Mouse (Mus musculus) adrenal gland, adult (tissue): ENCODE measurements around the gene Afm.

ENCODE experiments used
- DNase-seq, 2 experiments: peaks; one replicate each; pipeline ENCODE4 v3.0.0; 2022 to 2023; ENCODE audit warnings: low spot score in 1 of 2; ENCODE audit not compliant: inconsistent age in 2 of 2

Afm gene

DNA sequence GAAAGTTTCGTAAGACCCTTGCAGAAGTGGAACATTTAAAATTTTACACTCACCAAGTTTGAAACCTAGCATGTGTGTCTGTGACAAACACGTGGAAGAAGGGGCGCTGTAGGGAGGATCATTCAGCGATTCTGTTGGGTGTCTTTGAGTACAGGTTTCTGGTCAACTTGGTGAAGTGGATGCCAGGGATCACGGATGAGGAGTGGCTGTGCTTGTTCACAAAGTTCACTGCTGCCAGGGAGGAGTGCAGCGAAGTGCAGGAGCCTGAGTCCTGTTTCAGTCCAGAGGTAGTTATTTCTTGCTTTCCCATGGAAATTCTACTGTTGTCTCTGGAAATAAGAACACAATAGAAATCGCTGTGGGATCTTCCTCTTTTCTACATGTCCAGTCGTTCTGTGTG, 32.5 kb downstream of the Afm start:
- no peak for DNase-seq

GRCm38 (mm10) chr5:90556052-90556451, 37.3 kb downstream of the Afm start:
- DNase-seq, result no peak

DNA sequence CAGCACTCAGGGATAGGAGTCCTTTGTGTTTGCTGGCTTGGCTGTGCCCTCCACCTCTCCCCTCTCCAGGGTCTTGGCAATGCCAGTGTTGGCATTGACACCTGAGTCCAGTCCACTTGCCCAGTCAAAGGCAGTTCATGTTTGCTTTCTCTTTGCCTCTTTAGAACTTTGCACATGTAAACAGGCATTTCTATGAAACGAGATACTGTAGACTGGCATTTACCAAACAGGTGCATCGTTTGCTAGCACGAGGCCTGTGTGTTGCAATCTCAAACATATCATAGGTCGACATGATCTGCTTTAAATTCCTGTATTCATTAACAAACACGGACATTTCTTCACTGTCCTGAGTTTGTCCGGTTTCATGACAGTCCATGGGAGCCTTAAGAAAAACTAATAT, 42.0 kb downstream of the Afm start, which contains the start of gene 5830473C10Rik:
TSS of gene 5830473C10Rik (plus strand) at position 365 of the 400 bp plus-strand sequence.
- no peak for DNase-seq

GRCm38 (mm10) chr5:90561721-90562275, 43.1 kb downstream of the Afm start:
- no peak for DNase-seq

DNA sequence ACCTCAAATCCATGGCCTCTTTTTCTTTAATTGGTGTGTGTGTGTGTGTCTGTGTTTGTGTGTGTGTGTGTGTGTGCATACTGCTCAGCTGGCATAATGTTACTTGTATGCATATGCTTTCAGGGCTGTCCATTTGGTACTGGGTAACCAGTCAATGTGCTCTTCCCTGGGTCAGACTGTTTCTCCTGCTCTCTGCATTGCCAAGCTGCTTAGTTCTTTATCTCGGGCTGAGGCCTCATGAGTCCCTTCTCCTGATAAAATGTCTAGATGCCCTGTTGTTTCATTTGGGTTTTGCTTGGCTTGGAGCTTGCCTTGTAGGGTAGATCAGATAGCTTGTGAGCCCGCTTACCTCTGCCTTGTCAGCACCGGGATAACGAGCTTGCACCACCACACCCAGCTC, 44.1 kb downstream of the Afm start:
- no peak for DNase-seq

- no peak for DNase-seq
Measured at GRCm38 (mm10) chr5:90564161-90564560, 45.4 kb downstream of the Afm start.

DNA sequence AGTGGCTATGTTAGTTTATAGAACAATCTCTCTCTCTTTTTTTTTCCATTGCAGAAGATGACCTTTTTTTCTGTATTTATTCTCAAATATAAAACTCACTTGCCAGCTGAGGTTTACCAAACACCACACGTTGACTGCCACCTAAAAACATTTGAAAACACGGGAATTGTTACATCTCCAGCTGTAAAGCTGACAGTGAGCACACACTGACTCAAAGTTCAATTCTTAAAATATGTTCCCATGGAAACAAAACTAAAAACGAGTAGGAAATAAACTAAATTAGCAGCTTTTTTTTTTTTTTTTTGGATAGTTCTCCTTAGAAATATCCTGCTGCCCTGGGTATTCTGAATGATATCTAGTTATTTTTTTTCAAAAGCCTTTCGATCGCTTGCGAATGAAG, 46.5 kb downstream of the Afm start:
- DNase-seq, result no peak

DNA sequence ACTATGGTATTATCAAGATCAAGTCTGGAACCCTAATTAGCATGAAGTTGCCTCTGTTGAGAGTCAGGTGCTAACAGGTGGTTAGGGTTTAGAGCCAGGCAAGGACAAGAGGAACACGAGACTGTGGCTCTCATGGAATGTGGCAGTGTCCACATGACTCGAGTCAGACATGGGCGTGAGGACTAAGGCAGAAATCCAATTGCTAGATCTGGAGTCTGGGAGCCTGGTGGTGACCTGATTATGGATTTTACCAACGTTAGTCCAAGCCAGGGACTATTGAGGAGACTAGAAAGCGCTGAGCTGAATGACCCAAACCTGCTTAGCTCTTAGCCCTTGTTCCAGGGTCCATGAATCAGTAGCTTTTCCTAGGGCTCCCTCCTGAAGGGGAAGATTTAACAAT, 49.1 kb downstream of the Afm start:
- DNase-seq, result no peak

DNA sequence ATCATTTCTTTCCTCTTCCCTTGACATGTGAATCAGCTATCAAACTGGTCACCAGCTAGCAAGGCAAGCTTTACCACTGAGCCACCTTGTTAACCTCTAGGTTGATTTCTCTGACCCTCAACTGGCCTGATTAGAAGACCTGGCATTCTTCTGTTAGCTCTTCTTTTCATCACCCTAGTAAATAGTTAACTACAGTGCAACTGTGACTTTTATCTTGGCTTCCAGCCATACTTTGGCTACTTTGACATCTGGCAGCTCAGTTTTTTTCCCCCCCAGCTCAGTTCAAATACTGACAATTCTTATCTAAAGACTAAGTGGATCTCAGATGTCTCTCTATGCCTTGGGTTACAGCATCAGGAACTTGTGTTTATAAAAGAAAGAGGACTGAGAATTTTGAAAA, 49.6 kb downstream of the Afm start:
- no peak for DNase-seq

DNA sequence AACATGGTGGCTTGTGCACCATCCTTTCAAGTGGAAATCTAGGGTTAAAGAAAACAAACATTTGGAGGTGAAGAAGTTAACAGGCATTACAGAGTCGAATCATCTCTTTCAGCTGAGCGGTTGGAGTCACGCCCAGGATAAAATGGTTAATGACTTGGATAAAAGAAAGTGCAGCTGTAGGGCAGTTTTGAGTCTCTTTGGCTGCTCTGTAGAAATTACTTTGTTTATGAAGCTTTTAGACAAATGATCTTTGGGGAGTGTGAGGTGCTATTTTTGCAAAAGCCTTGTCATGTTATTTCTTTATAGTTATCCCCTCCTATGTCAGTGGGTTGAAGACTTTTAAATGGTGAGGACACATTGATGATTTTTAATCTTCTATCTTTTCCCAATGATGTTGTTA, 52.5 kb downstream of the Afm start:
- DNase-seq, result no peak

- DNase-seq, result no peak
Measured at GRCm38 (mm10) chr5:90577751-90578150, 59.0 kb downstream of the Afm start.

DNA sequence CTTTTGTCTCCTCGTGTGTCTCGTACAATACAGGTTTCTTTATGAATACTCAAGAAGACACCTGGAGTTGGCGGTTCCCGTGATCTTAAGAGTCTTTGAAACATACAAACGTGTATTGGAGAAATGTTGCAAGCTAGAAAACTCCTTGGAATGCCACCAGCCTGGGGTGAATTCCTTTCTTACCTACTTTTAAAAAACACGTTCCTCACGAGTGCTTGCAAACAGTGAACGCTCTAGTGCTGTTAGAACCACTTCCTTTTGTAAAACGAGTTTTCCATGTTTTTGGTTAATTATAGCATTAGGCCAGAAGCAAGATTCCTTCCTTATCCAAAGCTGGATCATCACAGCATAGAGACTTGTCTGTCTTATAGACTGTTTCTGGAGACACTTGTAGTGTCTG, 60.8 kb downstream of the Afm start:
- no peak for DNase-seq

GRCm38 (mm10) chr5:90582179-90582578, 63.4 kb downstream of the Afm start:
- DNase-seq, result no peak

DNA sequence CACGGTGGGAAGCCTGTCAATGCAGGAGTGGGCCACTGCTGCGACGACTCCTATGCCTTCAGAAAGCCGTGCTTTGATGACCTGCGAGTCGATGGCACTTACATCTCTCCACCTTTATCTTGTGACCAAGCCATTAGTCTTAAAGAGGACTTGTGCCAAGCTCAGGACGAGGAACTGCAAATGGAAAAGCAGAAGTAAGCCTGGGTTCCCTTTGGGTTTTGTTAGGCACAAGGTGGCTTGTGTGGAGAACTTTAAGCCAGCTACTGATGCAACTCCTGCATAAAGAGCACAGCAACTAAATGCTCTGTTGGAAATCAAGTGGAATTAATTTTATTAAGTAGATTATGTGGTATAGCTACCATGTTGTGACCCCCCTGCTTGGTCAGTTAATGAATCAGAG, 66.1 kb downstream of the Afm start:
- DNase-seq, result no peak

GRCm38 (mm10) chr5:90586511-90586910, 67.8 kb downstream of the Afm start:
- DNase-seq, result no peak

- DNase-seq, result no peak
Measured at GRCm38 (mm10) chr5:90588104-90588503, 69.4 kb downstream of the Afm start.

GRCm38 (mm10) chr5:90588708-90589595, 70.2 kb downstream of the Afm start:
- DNase-seq, result peak; percentile 39 to 87

DNA sequence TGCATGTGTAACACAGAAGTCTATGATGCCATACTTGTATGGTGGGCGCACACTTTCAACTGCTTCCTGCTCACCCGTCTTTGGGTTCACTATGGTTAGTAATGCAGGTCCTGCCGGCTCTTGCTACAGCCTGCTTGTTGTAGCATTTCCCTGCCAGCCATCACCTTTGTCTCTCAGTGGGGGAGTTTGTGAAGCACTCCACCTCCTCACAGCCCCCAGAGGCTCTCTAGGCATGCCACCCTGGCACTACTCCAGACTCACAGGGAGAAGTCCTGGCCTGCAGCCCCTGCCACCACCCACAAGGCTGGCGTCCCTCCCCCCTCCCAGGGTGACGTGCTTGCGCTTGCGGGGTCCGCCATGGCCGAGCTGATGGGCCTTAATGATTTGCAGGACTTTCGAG, 71.9 kb downstream of the Afm start:
- no peak for DNase-seq

- no peak for DNase-seq
Measured at GRCm38 (mm10) chr5:90591936-90592335, 73.2 kb downstream of the Afm start.

DNA sequence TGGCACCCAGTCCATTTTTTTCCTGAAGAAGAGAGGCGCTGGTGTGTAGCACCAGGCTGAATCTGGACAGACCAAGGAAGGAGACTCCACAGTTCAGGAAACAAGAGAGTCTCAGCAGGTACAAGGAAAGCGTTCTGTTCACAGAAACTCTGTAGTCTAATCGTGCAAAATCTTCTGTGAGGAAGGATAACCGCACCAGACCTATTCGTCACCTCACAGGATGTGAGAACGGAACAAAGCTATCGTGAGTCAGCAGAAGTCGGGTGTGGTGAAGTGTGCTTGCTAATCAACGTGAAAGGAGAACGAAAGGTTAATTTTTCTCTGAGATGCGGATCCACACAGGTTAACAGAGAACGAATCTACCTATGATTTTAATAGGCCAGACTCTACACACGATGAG, 76.2 kb downstream of the Afm start:
- no peak for DNase-seq

DNA sequence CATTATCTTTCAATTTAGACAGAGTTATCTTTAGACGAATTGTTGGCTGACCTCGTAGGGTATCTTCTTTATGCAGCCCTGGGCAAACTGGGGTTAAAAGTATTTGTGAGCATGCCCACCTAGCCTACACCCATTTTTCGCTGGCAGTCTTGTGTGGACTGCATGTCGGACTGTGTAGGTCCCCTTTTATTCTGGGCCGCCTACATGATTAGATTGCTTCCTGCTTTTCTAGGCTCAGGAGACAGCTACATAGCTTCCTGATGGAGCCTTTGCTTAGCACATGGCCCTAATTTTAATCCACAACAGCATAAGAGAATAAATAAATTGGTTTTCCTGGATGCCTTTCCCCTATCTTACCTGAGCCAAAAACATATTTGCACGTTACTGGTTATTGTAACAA, 77.4 kb downstream of the Afm start:
- no peak for DNase-seq

- DNase-seq, result peak; percentile 7 to 68
Measured at GRCm38 (mm10) chr5:90601469-90601868, 82.7 kb downstream of the Afm start.
